Mouse (Mus musculus): Measurements from ENCODE around the gene Slc25a21. TPM values are rescaled to one million over a fixed set of nuclear protein-coding genes. Genes with fewer than 3 reads are reported as not detected.

Slc25a21 gene
- polyA plus RNA-seq, 1 experiment = 1.3 TPM

GRCm38 (mm10) chr12:56677620-56678019, 519.7 kb downstream of the Slc25a21 start:
- H3K27me3 ChIP-seq (ENCODE audit: control insufficient read depth, insufficient read depth, low read length) = peaks cover 3% of the 10 kb centered on the region; the same call in 1 of the 2 replicates
- H3K4me3 ChIP-seq (ENCODE audit: extremely low read depth, insufficient read depth, insufficient read length) = no peak overlapping the region
- H3K36me3 ChIP-seq (ENCODE audit: control insufficient read depth, insufficient read depth, low read length) = no peaks in the 10 kb centered on the region
- no peaks in the 10 kb centered on the region for H3K4me1 ChIP-seq (ENCODE audit: control insufficient read depth, insufficient read depth, insufficient read length)
- H3K27ac ChIP-seq (ENCODE audit: insufficient read depth, low read length) = no peak overlapping the region
- WGBS = 7% methylated on average over 7 of the region's 7 CpGs
- DNase-seq (ENCODE audit: low read depth in 1 of 2, low spot score in 2 of 2) = no peak
- TF ChIP-seq POLR2A (IDR thresholded peaks at IDR 0.05; ENCODE audit: low read depth, low read length) (no peak), CTCF (IDR thresholded peaks at IDR 0.05; ENCODE audit: extremely low read depth, insufficient read depth, insufficient read length, insufficient replicate concordance) (no peak)

- no peak for TF ChIP-seq CTCF (IDR thresholded peaks at IDR 0.05; ENCODE audit: extremely low read depth, insufficient read depth, insufficient read length, insufficient replicate concordance)
- TF ChIP-seq POLR2A (IDR thresholded peaks at IDR 0.05; ENCODE audit: low read depth, low read length) = no peak
- DNase-seq (ENCODE audit: low read depth in 1 of 2, low spot score in 2 of 2) = no peak
- Histone ChIP-seq H3K27ac (ENCODE audit: insufficient read depth, low read length) (no peak overlapping the region), H3K36me3 (ENCODE audit: control insufficient read depth, insufficient read depth, low read length) (no peaks in the 10 kb centered on the region), H3K27me3 (ENCODE audit: control insufficient read depth, insufficient read depth, low read length) (no peaks in the 10 kb centered on the region), H3K4me3 (ENCODE audit: extremely low read depth, insufficient read depth, insufficient read length) (no peak overlapping the region), H3K4me1 (ENCODE audit: control insufficient read depth, insufficient read depth, insufficient read length) (no peaks in the 10 kb centered on the region)
- 28% methylated on average over 3 of the region's 3 CpGs for WGBS
Observed at GRCm38 (mm10) chr12:56674726-56675125, 522.5 kb downstream of the Slc25a21 start.

- no peak overlapping the region for H3K27ac ChIP-seq (ENCODE audit: insufficient read depth, low read length)
- no peak for DNase-seq (ENCODE audit: low read depth in 1 of 2, low spot score in 2 of 2)
- no peaks in the 10 kb centered on the region for H3K36me3 ChIP-seq (ENCODE audit: control insufficient read depth, insufficient read depth, low read length)
- no peaks in the 10 kb centered on the region for H3K27me3 ChIP-seq (ENCODE audit: control insufficient read depth, insufficient read depth, low read length)
- no peaks in the 10 kb centered on the region for H3K4me1 ChIP-seq (ENCODE audit: control insufficient read depth, insufficient read depth, insufficient read length)
- TF ChIP-seq POLR2A (IDR thresholded peaks at IDR 0.05; ENCODE audit: low read depth, low read length) (no peak), CTCF (IDR thresholded peaks at IDR 0.05; ENCODE audit: extremely low read depth, insufficient read depth, insufficient read length, insufficient replicate concordance) (no peak)
- 92% methylated on average over 9 of the region's 9 CpGs for WGBS
- no peak overlapping the region for H3K4me3 ChIP-seq (ENCODE audit: extremely low read depth, insufficient read depth, insufficient read length)
Observed at GRCm38 (mm10) chr12:56670795-56671194, 526.5 kb downstream of the Slc25a21 start.

- Histone ChIP-seq H3K4me1 (ENCODE audit: control insufficient read depth, insufficient read depth, insufficient read length) (no peaks in the 10 kb centered on the region), H3K36me3 (ENCODE audit: control insufficient read depth, insufficient read depth, low read length) (no peaks in the 10 kb centered on the region), H3K4me3 (ENCODE audit: extremely low read depth, insufficient read depth, insufficient read length) (no peak overlapping the region), H3K27me3 (ENCODE audit: control insufficient read depth, insufficient read depth, low read length) (no peaks in the 10 kb centered on the region), H3K27ac (ENCODE audit: insufficient read depth, low read length) (no peak overlapping the region)
- DNase-seq (ENCODE audit: low read depth in 1 of 2, low spot score in 2 of 2) = no peak
- TF ChIP-seq CTCF (IDR thresholded peaks at IDR 0.05; ENCODE audit: extremely low read depth, insufficient read depth, insufficient read length, insufficient replicate concordance) (no peak), POLR2A (IDR thresholded peaks at IDR 0.05; ENCODE audit: low read depth, low read length) (no peak)
- 82% methylated on average over 9 of the region's 9 CpGs for WGBS
Observed at GRCm38 (mm10) chr12:56669451-56670122, 527.7 kb downstream of the Slc25a21 start.

Other genes with a start within 250 kb of the Slc25a21 start
- 10.6 and 12.1 TPM in 2 replicates for gene Prps1l3, start 32.9 kb upstream of the Slc25a21 start, polyA plus RNA-seq (2012; rRNA removed)
- 0.60 and 1.1 TPM in 2 replicates for gene Mipol1, start 33.0 kb upstream of the Slc25a21 start, polyA plus RNA-seq (2012; rRNA removed)

Data from spleen, adult 2 months (tissue).